Mouse (Mus musculus): Measurements from ENCODE around the gene Neurod1. TPM values are rescaled to one million over a fixed set of nuclear protein-coding genes. Genes with fewer than 3 reads are reported as not detected.

Gene Neurod1
- total and polyA plus RNA-seq, 3 experiments: not detected

DNA sequence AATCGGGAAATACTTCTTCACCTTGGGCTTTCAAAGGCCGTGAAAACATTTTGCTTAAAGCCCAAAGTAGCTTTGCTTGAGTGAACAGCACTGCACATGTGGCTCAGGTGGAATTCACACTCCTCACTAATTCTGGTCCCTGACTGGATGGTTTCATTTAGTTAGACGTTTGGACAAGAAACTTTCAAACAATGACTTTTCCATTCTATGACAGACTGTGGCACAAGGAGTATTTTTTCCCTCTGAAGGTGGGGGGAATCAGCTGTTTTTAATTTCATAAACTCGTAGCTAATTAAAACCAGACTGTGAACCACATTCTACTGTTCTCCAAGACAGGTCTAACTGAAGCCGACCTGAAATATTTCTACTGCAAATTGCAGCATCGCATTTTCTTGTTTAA is 28.5 kb downstream of the Neurod1 start:
- H3K4me3 ChIP-seq (replicated peaks in 1 of 3; ENCODE audit: low read depth in 2 of 3, low read length in 2 of 3, poor library complexity in 1 of 3): no peak overlapping the region
- no peak overlapping the region for H3K4me2 ChIP-seq (ENCODE audit: insufficient read depth, low read depth, poor library complexity, severe bottlenecking)
- TF ChIP-seq MYC (IDR thresholded peaks at IDR 0.05; ENCODE audit: low read depth, low read length): no peak
- no peak for TF ChIP-seq CTCF (conservative IDR thresholded peaks at IDR 0.05 in 1 of 2, IDR thresholded peaks at IDR 0.05 in 1 of 2; ENCODE audit: low read depth in 2 of 2, low read length in 2 of 2)
- no peak for TF ChIP-seq POLR2A (IDR thresholded peaks at IDR 0.05; ENCODE audit: low read depth, low read length)
- TF ChIP-seq ZC3H11A (IDR thresholded peaks at IDR 0.05; ENCODE audit: low read depth, low read length): no peak
- TF ChIP-seq ZMIZ1 (IDR thresholded peaks at IDR 0.05; ENCODE audit: low read depth, low read length): no peak
- TF ChIP-seq CHD2 (IDR thresholded peaks at IDR 0.05; ENCODE audit: low read length): no peak
- no peak for TF ChIP-seq MAZ (IDR thresholded peaks at IDR 0.05; ENCODE audit: low read depth, low read length)
- no peak for TF ChIP-seq ETS1 (conservative IDR thresholded peaks at IDR 0.05; ENCODE audit: low read depth, low read length)
- no peak for TF ChIP-seq CHD1 (IDR thresholded peaks at IDR 0.05; ENCODE audit: low read depth, low read length)
- TF ChIP-seq POLR2AphosphoS2 (IDR thresholded peaks at IDR 0.05; ENCODE audit: low read depth, low read length): no peak
- TF ChIP-seq BHLHE40 (IDR thresholded peaks at IDR 0.05; ENCODE audit: low read depth, low read length): no peak
- no peak for TF ChIP-seq NELFE (IDR thresholded peaks at IDR 0.05; ENCODE audit: low read depth, low read length)
- TF ChIP-seq MAFK (IDR thresholded peaks at IDR 0.05; ENCODE audit: insufficient replicate concordance, low read length): no peak
- TF ChIP-seq IRF4 (IDR thresholded peaks at IDR 0.05; ENCODE audit: low read depth, low read length): no peak
- TF ChIP-seq KAT2A (IDR thresholded peaks at IDR 0.05; ENCODE audit: insufficient replicate concordance, low read length): no peak
- TF ChIP-seq JUND (conservative IDR thresholded peaks at IDR 0.05; ENCODE audit: low read depth, low read length): no peak
- TF ChIP-seq USF1 (IDR thresholded peaks at IDR 0.05; ENCODE audit: low read depth, low read length): no peak
- no peak for TF ChIP-seq USF2 (conservative IDR thresholded peaks at IDR 0.05; ENCODE audit: low read depth, low read length)

DNA sequence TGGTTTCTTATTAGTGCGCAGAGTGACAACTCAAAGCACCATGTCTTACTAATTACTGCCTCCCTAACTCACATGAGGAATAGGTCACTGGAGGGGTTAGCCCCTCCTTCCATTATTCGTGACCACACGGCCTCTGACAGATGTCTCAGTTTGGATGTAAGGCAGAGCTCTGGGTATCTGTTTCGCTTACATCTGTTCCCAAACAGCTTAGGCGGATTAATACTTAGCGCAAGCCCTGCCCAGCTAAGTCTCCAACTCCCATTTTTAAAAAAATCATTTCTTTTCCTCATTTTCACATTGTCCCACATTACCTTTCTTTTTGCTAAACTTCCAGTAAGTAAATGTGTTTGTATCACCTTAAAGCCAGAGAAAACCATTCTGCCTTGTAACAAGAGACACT is 34.9 kb downstream of the Neurod1 start:
- H3K79me2 ChIP-seq (replicated peaks; ENCODE audit: control insufficient read depth, extremely low read depth, insufficient read depth, poor library complexity, severe bottlenecking): no peaks in the 10 kb centered on the region
- TF ChIP-seq CHD2 (IDR thresholded peaks at IDR 0.05; ENCODE audit: low read length) (no peak), SMC3 (IDR thresholded peaks at IDR 0.05; ENCODE audit: low read depth, low read length) (no peak), NRF1 (IDR thresholded peaks at IDR 0.05; ENCODE audit: low read depth, low read length) (no peak), HCFC1 (IDR thresholded peaks at IDR 0.05; ENCODE audit: low read depth, low read length) (no peak), GABPA (IDR thresholded peaks at IDR 0.05; ENCODE audit: insufficient replicate concordance, low read depth, low read length) (no peak), POLR2AphosphoS2 (IDR thresholded peaks at IDR 0.05; ENCODE audit: low read depth, low read length) (no peak), SIN3A (IDR thresholded peaks at IDR 0.05; ENCODE audit: low read length) (no peak), BHLHE40 (IDR thresholded peaks at IDR 0.05; ENCODE audit: low read depth, low read length) (no peak), USF2 (conservative IDR thresholded peaks at IDR 0.05; ENCODE audit: low read depth, low read length) (no peak), ZC3H11A (IDR thresholded peaks at IDR 0.05; ENCODE audit: low read depth, low read length) (no peak)
- no peak overlapping the region for H3K27ac ChIP-seq (ENCODE audit: insufficient read depth, low read depth)
- in situ Hi-C loops (cut with MboI; ENCODE audit: low pct_ligation_motif_present, low pct_unique_long_range_greater_than_20kb, low sequenced_read_pairs) (no loop called here), dilution Hi-C loops (cut with MboI; ENCODE audit: extremely low pct_ligation_motif_present, extremely low pct_unique_long_range_greater_than_20kb, low sequenced_read_pairs) (no loop called here)
- H3K4me3 ChIP-seq (replicated peaks in 1 of 3; ENCODE audit: low read depth in 2 of 3, low read length in 2 of 3, poor library complexity in 1 of 3): no peak overlapping the region
- peak; percentile 24 for DNase-seq (ENCODE audit: extremely low read depth)
- peaks cover 0 to 5% of the 10 kb centered on the region in 2 experiments; a peak in 2 of 4 replicates for H3K4me1 ChIP-seq (ENCODE audit: control insufficient read depth in 1 of 2, insufficient read depth in 2 of 2)
- no peaks in the 10 kb centered on the region for H3K27me3 ChIP-seq (replicated peaks)
- H3K9ac ChIP-seq (ENCODE audit: insufficient read depth, low read depth): no peak overlapping the region
- H3K36me3 ChIP-seq (replicated peaks in 1 of 2; ENCODE audit: control insufficient read depth in 1 of 2, insufficient read depth in 1 of 2, low read length in 1 of 2): no peaks in the 10 kb centered on the region
- H3K4me2 ChIP-seq (ENCODE audit: insufficient read depth, low read depth, poor library complexity, severe bottlenecking): no peak overlapping the region
- no peaks in the 10 kb centered on the region for H3K9me3 ChIP-seq (replicated peaks; ENCODE audit: low read length)

More for the DNA sequence above, 28.5 kb downstream of the Neurod1 start:
- no peak overlapping the region for H3K27ac ChIP-seq (ENCODE audit: insufficient read depth, low read depth)
- H3K9ac ChIP-seq (ENCODE audit: insufficient read depth, low read depth): no peak overlapping the region
- DNase-seq (ENCODE audit: extremely low read depth): no peak
- dilution Hi-C loops (cut with MboI; ENCODE audit: extremely low pct_ligation_motif_present, extremely low pct_unique_long_range_greater_than_20kb, low sequenced_read_pairs): no loop called here
- H3K4me1 ChIP-seq (ENCODE audit: control insufficient read depth in 1 of 2, insufficient read depth in 2 of 2): no peaks in the 10 kb centered on the region
- no peaks in the 10 kb centered on the region for H3K36me3 ChIP-seq (replicated peaks in 1 of 2; ENCODE audit: control insufficient read depth in 1 of 2, insufficient read depth in 1 of 2, low read length in 1 of 2)
- H3K9me3 ChIP-seq (replicated peaks; ENCODE audit: low read length): no peaks in the 10 kb centered on the region
- no peaks in the 10 kb centered on the region for H3K27me3 ChIP-seq (replicated peaks)
- H3K79me2 ChIP-seq (replicated peaks; ENCODE audit: control insufficient read depth, extremely low read depth, insufficient read depth, poor library complexity, severe bottlenecking): no peaks in the 10 kb centered on the region
- in situ Hi-C loops (cut with MboI; ENCODE audit: low pct_ligation_motif_present, low pct_unique_long_range_greater_than_20kb, low sequenced_read_pairs): no loop called here
